Mouse (Mus musculus) liver, embryonic 14.5 days (tissue): ENCODE data around the gene Glrx5.

Source experiments
- CTCF ChIP-seq: IDR thresholded peaks from 2 replicates; pipeline ENCODE4 v1.5.1; 2016; ENCODE audit warnings: antibody characterized with exemption, low read depth, control low read depth
- EP300 ChIP-seq: IDR thresholded peaks from 2 replicates; pipeline ENCODE4 v1.6.1; 2016; ENCODE audit warnings: antibody characterized with exemption, low read depth

DNA sequence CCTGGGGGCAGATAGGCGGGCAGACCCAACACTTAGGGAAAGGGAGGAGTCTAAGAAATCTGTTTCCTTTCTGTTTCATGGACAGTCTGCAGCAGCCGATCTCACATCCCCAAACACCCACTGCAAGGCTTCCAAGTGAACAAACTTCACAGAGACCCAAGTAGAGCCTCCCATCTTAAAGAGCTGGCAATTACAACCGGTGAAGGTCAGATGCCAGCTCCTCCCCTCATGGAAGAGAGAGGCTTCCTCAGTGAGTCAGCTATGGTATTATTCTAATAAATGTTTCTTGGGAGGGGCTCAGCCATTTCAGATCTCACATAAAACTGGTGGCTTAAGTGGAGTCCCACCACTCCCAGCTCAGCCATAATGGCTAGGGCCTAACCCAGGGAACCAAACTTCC, 28.8 kb upstream of the Glrx5 start:
- TF ChIP-seq CTCF (no peak), EP300 (no peak)
